Mouse (Mus musculus): ENCODE data around the gene Rpl37.

- no peak for TF ChIP-seq CTCF (IDR thresholded peaks at IDR 0.05; ENCODE audit: low read depth)
- no peak for TF ChIP-seq EP300 (optimal IDR thresholded peaks at IDR 0.05)
Measured at GRCm38 (mm10) chr15:5128176-5128940, 11.9 kb downstream of the Rpl37 start.

All from stomach, postnatal 0 days (tissue).